Mouse (Mus musculus) embryonic facial prominence, embryonic 14.5 days (tissue): ENCODE results near the gene B3galt2. TPM values are rescaled to one million over a fixed set of nuclear protein-coding genes. Genes with fewer than 3 reads are reported as not detected.
A peak's percentile ranks its signal among the peaks of the same experiment; 100 is the strongest.
"Not testable (repeated sequence)": the region's sequence is repeated elsewhere in the genome, so short reads cannot be mapped to it uniquely, and the experiment has no call there.

Experiments
- ATAC-seq: fragments of 200-750 bp; cut with Nextera tagmentation; 2 replicates; pipeline ENCODE4 v1.8.0; 2017; ENCODE audit warnings: low read depth, moderate number of reproducible peaks, moderate TSS enrichment
- DNase-seq: peaks from one replicate; pipeline ENCODE4 v3.0.0-alpha.2; 2015; ENCODE audit warnings: low spot score
- H3K27ac ChIP-seq: fragments of 300-500 bp; sonication (generic); replicated peaks from 2 replicates; pipeline ENCODE4 v1.5.1; 2014; ENCODE audit warnings: low read depth, mild to moderate bottlenecking, low read length, moderate library complexity
- H3K27me3 ChIP-seq: fragments of 300-500 bp; sonication (generic); replicated peaks from 2 replicates; pipeline ENCODE4 v1.6.1; 2014; ENCODE audit warnings: low read length; ENCODE audit not compliant: control insufficient read depth, insufficient read depth
- H3K36me3 ChIP-seq: fragments of 300-500 bp; sonication (generic); 2 replicates; pipeline ENCODE4 v1.6.1; 2014; ENCODE audit warnings: low read length, mixed read lengths; ENCODE audit not compliant: control insufficient read depth, insufficient read depth
- H3K4me1 ChIP-seq: fragments of 300-500 bp; sonication (generic); 2 replicates; pipeline ENCODE4 v1.6.1; 2014; ENCODE audit warnings: antibody characterized with exemption, low read length; ENCODE audit not compliant: control insufficient read depth, insufficient read depth
- H3K4me2 ChIP-seq: fragments of 300-500 bp; sonication (generic); 2 replicates; pipeline ENCODE4 v1.6.1; 2014; ENCODE audit warnings: low read depth, mild to moderate bottlenecking, low read length, moderate library complexity, mixed read lengths
- H3K4me3 ChIP-seq: fragments of 300-500 bp; sonication (generic); 2 replicates; pipeline ENCODE4 v1.5.1; 2014; ENCODE audit warnings: low read depth, mild to moderate bottlenecking, low read length
- H3K9ac ChIP-seq: fragments of 300-500 bp; sonication (generic); 2 replicates; pipeline ENCODE4 v1.6.1; 2014; ENCODE audit warnings: low read depth, mild to moderate bottlenecking, low read length, moderate library complexity, mixed read lengths
- H3K9me3 ChIP-seq: fragments of 300-500 bp; sonication (generic); 2 replicates; pipeline ENCODE4 v1.6.1; 2016; ENCODE audit warnings: low read length; ENCODE audit not compliant: control insufficient read depth
- WGBS: fragments of 180-500 bp; shearing (Covaris S2); extraction: QIAGEN DNeasy Blood & Tissue Kit; methylation state at CpG from one replicate; pipeline ENCODE4 v1.1.7; 2014; 5-methylcytosine and 5-hydroxymethylcytosine counted together
- polyA plus RNA-seq: library from polyadenylated mRNA; unstranded; fragments of >200 nt; fragmentation: Nextera tagmentation; extraction: Ambion mirVana; gene quantifications from 2 replicates; pipeline ENCODE4 v1.2.1, GENCODE M21; 2014

Gene B3galt2
- polyA plus RNA-seq, 1 experiment from 2014 or later: 2.2 TPM

DNA sequence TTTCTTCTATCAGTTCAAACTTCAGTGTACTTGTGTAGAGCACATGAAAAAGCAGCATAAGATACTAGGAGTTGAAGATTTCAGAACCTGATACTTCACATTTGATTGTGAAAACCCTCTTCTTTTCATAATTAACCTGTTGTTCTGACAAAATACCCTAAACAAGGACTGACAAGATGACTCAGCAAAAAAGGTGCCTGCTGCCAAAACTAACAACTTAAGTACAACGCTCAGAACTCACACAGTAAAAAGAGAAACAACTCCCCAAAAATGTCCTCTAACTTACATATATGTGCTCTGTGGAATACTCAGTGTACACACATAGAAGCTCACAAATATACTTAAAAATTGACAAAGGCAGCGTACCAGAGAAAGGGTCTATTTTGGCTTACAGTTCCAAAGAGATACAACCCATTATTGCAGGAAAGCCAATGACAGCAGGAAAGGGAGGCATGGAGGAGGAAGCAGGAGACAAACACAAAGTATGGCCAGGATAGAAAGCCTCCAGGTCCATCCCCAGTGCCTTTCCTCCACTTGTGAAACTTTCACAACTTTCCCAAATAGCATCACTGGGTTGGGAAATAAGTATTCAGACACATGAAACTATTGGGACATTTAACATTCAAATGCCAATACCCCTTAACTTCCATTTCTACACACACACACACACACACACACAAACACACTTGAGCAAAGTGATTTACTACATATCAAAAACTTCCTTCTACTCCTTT, 7.4 kb upstream of the B3galt2 start:
- WGBS: 84% methylated on average over 2 of the region's 2 CpGs
- no peak overlapping the region for H3K4me2 ChIP-seq

DNA sequence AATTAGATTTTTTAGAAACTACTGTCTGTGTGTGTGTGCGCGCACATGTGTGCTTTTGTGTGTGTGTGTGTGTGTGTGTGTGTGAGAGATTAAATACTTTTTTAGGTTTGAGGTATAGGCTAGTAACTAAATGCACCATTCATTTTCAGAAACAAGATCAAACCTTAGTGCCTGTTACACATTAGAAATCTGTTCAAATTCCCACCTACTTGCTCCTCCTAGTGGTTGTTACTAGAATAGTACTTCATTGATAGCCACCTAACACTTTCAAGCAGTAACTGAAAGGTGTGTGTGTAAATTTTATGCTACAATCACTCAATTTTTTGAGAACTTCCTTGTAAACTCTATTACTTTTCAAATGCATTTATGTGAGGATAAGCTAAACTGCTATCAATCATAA, 3.8 kb downstream of the B3galt2 start:
- 94% methylated on average over 2 of the region's 2 CpGs for WGBS
- H3K9ac ChIP-seq: no peak overlapping the region
- H3K27ac ChIP-seq: no peak overlapping the region
- H3K36me3 ChIP-seq: 0 out of 2 replicates have a peak, but pooled peaks cover 3% of the 10 kb centered on the region
- H3K27me3 ChIP-seq: no peaks in the 10 kb centered on the region
- no peaks in the 10 kb centered on the region for H3K9me3 ChIP-seq
- ATAC-seq: no peak
- H3K4me2 ChIP-seq: no peak overlapping the region
- no peak overlapping the region for H3K4me3 ChIP-seq
- no peaks in the 10 kb centered on the region; the same call in 1 of the 2 replicates for H3K4me1 ChIP-seq
- peak; percentile 75 for DNase-seq

More for the DNA sequence above, 7.4 kb upstream of the B3galt2 start:
- no peaks in the 10 kb centered on the region for H3K27me3 ChIP-seq
- no peak overlapping the region for H3K9ac ChIP-seq
- ATAC-seq (no peak), DNase-seq (no peak)
- no peak overlapping the region for H3K27ac ChIP-seq
- no peaks in the 10 kb centered on the region for H3K4me1 ChIP-seq
- no peaks in the 10 kb centered on the region for H3K36me3 ChIP-seq
- no peaks in the 10 kb centered on the region for H3K9me3 ChIP-seq
- H3K4me3 ChIP-seq: no peak overlapping the region

DNA sequence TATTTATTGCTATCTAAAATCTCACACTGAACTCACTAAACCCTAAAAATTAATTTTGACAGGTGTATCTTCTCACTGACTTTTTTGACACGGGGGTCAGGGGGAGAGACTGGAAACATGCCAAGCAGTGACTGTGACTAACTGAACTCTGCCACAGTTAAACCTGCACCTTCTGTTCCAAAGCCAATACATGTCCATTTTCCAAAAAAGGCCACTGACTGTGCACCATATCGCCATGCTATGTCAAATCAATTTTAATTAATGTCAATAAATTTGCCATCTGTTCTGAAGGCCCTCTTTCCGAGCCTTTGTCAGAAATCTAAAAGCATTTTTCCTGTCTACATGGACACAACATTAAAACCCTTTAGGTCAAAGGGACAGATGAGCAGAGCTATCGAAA, 4.9 kb downstream of the B3galt2 start:
- no peak for ATAC-seq

DNA sequence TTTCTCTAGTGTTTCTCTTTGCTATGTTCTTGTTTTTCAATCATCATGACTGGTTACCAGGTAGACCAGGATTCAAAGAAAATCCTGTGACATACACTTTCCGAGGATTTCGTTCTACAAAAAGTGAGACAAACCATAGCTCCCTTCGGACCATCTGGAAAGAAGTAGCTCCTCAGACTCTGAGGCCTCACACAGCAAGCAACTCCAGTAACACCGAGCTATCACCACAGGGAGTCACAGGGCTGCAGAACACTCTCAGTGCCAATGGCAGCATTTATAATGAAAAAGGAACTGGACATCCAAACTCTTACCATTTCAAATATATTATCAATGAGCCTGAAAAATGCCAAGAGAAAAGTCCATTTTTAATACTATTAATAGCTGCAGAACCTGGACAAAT, 5.8 kb downstream of the B3galt2 start:
- DNase-seq: no peak
- H3K4me2 ChIP-seq: no peak overlapping the region
- no peaks in the 10 kb centered on the region for H3K27me3 ChIP-seq
- H3K4me3 ChIP-seq: no peak overlapping the region
- ATAC-seq: no peak
- peaks cover 6% of the 10 kb centered on the region; the same call in 1 of the 2 replicates for H3K36me3 ChIP-seq
- 79% methylated on average over 4 of the region's 4 CpGs for WGBS
- no peak overlapping the region for H3K9ac ChIP-seq
- no peaks in the 10 kb centered on the region; the same call in 1 of the 2 replicates for H3K4me1 ChIP-seq
- no peaks in the 10 kb centered on the region for H3K9me3 ChIP-seq
- H3K27ac ChIP-seq: no peak overlapping the region

More for the DNA sequence above, 4.9 kb downstream of the B3galt2 start:
- no peak for DNase-seq
- Histone ChIP-seq H3K4me2 (no peak overlapping the region), H3K4me3 (no peak overlapping the region), H3K4me1 (no peaks in the 10 kb centered on the region; the same call in 1 of the 2 replicates), H3K27ac (no peak overlapping the region), H3K9me3 (no peaks in the 10 kb centered on the region), H3K9ac (no peak overlapping the region), H3K27me3 (no peaks in the 10 kb centered on the region), H3K36me3 (peaks cover 3% of the 10 kb centered on the region; the same call in 1 of the 2 replicates)
- WGBS: 69% methylated on average over 4 of the region's 4 CpGs

- Histone ChIP-seq H3K9ac (no peak overlapping the region), H3K9me3 (no peaks in the 10 kb centered on the region), H3K4me3 (no peak overlapping the region), H3K36me3 (peaks cover 17% of the 10 kb centered on the region), H3K27ac (no peak overlapping the region), H3K4me2 (no peak overlapping the region), H3K27me3 (no peaks in the 10 kb centered on the region), H3K4me1 (no peaks in the 10 kb centered on the region)
- DNase-seq: no peak
- 91% methylated on average over 2 of the region's 2 CpGs for WGBS
- no peak for ATAC-seq
Measured at GRCm38 (mm10) chr1:143650317-143650716, 9.9 kb downstream of the B3galt2 start.

DNA sequence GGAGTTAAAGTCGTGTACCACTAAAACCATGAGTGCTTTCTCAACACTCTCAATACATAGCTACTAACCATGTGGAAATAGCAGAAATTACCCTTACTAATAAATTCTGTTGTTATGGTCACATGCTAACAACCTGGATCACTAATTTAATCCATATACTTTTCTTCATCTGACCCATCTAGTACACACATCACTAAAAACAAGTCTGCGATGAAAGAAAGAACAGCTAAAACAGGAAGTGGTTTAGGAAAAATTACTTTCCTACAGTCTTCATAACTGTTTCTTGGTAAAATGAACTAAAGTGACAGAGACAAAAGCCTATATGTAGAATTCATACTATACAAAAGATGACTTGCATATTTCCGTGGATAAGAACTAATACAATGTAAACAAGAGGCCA, 13.2 kb downstream of the B3galt2 start:
- Histone ChIP-seq H3K9ac (no peak overlapping the region), H3K27ac (no peak overlapping the region), H3K4me1 (no peaks in the 10 kb centered on the region), H3K9me3 (no peaks in the 10 kb centered on the region), H3K36me3 (peaks cover 15% of the 10 kb centered on the region), H3K4me3 (no peak overlapping the region), H3K4me2 (no peak overlapping the region), H3K27me3 (no peaks in the 10 kb centered on the region)
- 89% methylated on average over 3 of the region's 3 CpGs for WGBS
- no peak for ATAC-seq
- DNase-seq: no peak

GRCm38 (mm10) chr1:143663197-143663596, 22.7 kb downstream of the B3galt2 start:
- H3K9ac ChIP-seq: no peak overlapping the region
- WGBS: 94% methylated on average over 2 of the region's 2 CpGs
- peaks cover 34% of the 10 kb centered on the region for H3K36me3 ChIP-seq
- no peaks in the 10 kb centered on the region for H3K9me3 ChIP-seq
- H3K4me2 ChIP-seq: no peak overlapping the region
- H3K4me3 ChIP-seq: no peak overlapping the region
- DNase-seq (no peak), ATAC-seq (no peak)
- H3K27ac ChIP-seq: no peak overlapping the region
- no peaks in the 10 kb centered on the region for H3K27me3 ChIP-seq
- no peaks in the 10 kb centered on the region for H3K4me1 ChIP-seq

GRCm38 (mm10) chr1:143664786-143665185, 24.3 kb downstream of the B3galt2 start:
- not testable (repeated sequence) for ATAC-seq, H3K27ac ChIP-seq

More at GRCm38 (mm10) chr1:143664786-143665185, 24.3 kb downstream of the B3galt2 start:
- H3K36me3 ChIP-seq: peaks cover 43% of the 10 kb centered on the region
- H3K4me1 ChIP-seq, H3K27me3 ChIP-seq, H3K4me2 ChIP-seq, H3K4me3 ChIP-seq, H3K9me3 ChIP-seq, DNase-seq, H3K9ac ChIP-seq: not testable (repeated sequence)
- WGBS: 92% methylated on average over 4 of the region's 4 CpGs
